Mouse (Mus musculus): ENCODE measurements at regions not wholly inside any gene's neighbourhood (a gene's known extent, or its start where the extent isn't known, plus 50 kb on each side); places are given as distances from the start of the nearest gene placed in this dataset.

DNA sequence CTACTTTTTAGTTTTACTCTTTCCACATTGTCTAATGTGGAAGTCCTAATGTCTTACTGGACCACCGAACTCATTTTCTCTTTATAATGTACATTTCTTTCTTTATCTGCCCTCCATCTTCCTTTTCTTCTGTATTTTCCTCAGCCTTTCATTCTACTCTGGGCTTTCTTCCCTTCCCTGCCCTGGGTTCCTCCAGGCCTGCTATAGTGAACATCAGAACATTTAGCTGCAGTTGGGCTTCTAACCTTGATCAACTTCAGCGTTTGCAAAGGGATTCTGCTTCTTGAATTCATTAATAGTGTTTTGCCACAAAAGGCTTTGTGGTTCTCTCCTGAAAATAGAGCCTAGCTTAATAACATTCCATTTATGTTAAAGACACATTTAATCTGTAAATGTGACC is 342.5 kb upstream of the Tmem161b start:
- TF ChIP-seq CTCF (IDR thresholded peaks at IDR 0.05; ENCODE audit: low read depth, low read length) (no peak), EP300 (IDR thresholded peaks at IDR 0.05; ENCODE audit: insufficient read depth, low read depth, low read length) (no peak), POLR2A (IDR thresholded peaks at IDR 0.05; ENCODE audit: insufficient read depth, low read length) (no peak)

Measured in ES-Bruce4 (cell line).